Mouse (Mus musculus) ovary, postnatal 10 days (tissue): ENCODE data around the gene Ndufs5.

Experiments used
- DNase-seq: peaks from one replicate; pipeline ENCODE4 v3.0.0; 2022; ENCODE audit warnings: low spot score

Gene Ndufs5

GRCm38 (mm10) chr4:123687025-123687781, 30.8 kb downstream of the Ndufs5 start:
- peak; percentile 33 for DNase-seq

GRCm38 (mm10) chr4:123686368-123687024, 31.5 kb downstream of the Ndufs5 start:
- DNase-seq, result no peak

- no peak for DNase-seq
Observed at GRCm38 (mm10) chr4:123685506-123686242, 32.3 kb downstream of the Ndufs5 start.

- DNase-seq, result no peak
Observed at GRCm38 (mm10) chr4:123685046-123685445, 33.0 kb downstream of the Ndufs5 start.

- DNase-seq, result no peak
Observed at GRCm38 (mm10) chr4:123684260-123684659, 33.7 kb downstream of the Ndufs5 start, which contains the start of gene Macf1. TSS of gene Macf1 (minus strand) at chr4:123684360.

GRCm38 (mm10) chr4:123682291-123682690, 35.7 kb downstream of the Ndufs5 start:
- DNase-seq, result no peak

GRCm38 (mm10) chr4:123680962-123681361, 37.0 kb downstream of the Ndufs5 start:
- no peak for DNase-seq

GRCm38 (mm10) chr4:123677060-123677804, 40.8 kb downstream of the Ndufs5 start:
- no peak for DNase-seq

GRCm38 (mm10) chr4:123670598-123670997, 47.4 kb downstream of the Ndufs5 start:
- no peak for DNase-seq

GRCm38 (mm10) chr4:123669696-123670095, 48.3 kb downstream of the Ndufs5 start:
- no peak for DNase-seq

GRCm38 (mm10) chr4:123667260-123667867, 50.6 kb downstream of the Ndufs5 start:
- DNase-seq, result peak; percentile 57

GRCm38 (mm10) chr4:123666517-123666916, 51.5 kb downstream of the Ndufs5 start:
- no peak for DNase-seq

- no peak for DNase-seq
Observed at GRCm38 (mm10) chr4:123665681-123666278, 52.2 kb downstream of the Ndufs5 start.

GRCm38 (mm10) chr4:123664951-123665661, 52.9 kb downstream of the Ndufs5 start:
- peak; percentile 45 for DNase-seq

- DNase-seq, result peak; percentile 39
Observed at GRCm38 (mm10) chr4:123664021-123664950, 53.7 kb downstream of the Ndufs5 start.

GRCm38 (mm10) chr4:123663688-123663965, 54.4 kb downstream of the Ndufs5 start:
- DNase-seq, result no peak

GRCm38 (mm10) chr4:123662914-123663687, 54.9 kb downstream of the Ndufs5 start:
- no peak for DNase-seq
